Mouse (Mus musculus): ENCODE results near the gene Pnp2. TPM values are rescaled to one million over a fixed set of nuclear protein-coding genes. Genes with fewer than 3 reads are reported as not detected.
"Not testable (repeated sequence)": the region's sequence is repeated elsewhere in the genome, so short reads cannot be mapped to it uniquely, and the experiment has no call there.

Gene Pnp2
- polyA plus RNA-seq, 1 experiment from 2014 or later, result 0.57 TPM

DNA sequence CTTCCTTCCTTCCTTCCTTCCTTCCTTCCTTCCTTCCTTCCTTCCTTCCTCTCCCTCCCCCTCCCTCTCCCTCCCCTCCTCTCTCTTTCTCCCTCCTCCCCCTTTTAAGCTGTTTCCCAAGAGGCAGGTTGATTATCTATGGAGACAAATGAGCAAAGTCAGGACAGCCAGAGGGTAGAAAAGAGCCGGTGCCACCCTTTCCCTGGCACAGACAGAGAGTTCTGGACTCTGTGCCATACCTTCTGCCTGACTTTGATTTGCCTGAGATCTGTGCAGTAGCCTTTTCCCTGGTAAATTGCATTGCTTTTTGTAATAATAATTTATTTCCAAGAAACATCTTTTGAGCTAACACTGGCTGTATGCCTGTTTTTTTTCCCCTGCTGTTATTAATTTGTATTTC lies 13.2 kb downstream of the Pnp2 start:
- ATAC-seq (replicated peaks), result no peak
- WGBS, result 9% methylated on average over 1 of the region's 1 CpGs
- peaks cover 8% of the 10 kb centered on the region for H3K4me1 ChIP-seq
- no peak overlapping the region for H3K4me3 ChIP-seq
- H3K9ac ChIP-seq, result no peak overlapping the region
- H3K27ac ChIP-seq, result peak overlapping the region; percentile 72; the same call in 1 of the 2 replicates
- no peaks in the 10 kb centered on the region for H3K27me3 ChIP-seq (replicated peaks)
- H3K4me2 ChIP-seq, result no peak overlapping the region
- no peaks in the 10 kb centered on the region for H3K9me3 ChIP-seq
- no peaks in the 10 kb centered on the region for H3K36me3 ChIP-seq (replicated peaks)

DNA sequence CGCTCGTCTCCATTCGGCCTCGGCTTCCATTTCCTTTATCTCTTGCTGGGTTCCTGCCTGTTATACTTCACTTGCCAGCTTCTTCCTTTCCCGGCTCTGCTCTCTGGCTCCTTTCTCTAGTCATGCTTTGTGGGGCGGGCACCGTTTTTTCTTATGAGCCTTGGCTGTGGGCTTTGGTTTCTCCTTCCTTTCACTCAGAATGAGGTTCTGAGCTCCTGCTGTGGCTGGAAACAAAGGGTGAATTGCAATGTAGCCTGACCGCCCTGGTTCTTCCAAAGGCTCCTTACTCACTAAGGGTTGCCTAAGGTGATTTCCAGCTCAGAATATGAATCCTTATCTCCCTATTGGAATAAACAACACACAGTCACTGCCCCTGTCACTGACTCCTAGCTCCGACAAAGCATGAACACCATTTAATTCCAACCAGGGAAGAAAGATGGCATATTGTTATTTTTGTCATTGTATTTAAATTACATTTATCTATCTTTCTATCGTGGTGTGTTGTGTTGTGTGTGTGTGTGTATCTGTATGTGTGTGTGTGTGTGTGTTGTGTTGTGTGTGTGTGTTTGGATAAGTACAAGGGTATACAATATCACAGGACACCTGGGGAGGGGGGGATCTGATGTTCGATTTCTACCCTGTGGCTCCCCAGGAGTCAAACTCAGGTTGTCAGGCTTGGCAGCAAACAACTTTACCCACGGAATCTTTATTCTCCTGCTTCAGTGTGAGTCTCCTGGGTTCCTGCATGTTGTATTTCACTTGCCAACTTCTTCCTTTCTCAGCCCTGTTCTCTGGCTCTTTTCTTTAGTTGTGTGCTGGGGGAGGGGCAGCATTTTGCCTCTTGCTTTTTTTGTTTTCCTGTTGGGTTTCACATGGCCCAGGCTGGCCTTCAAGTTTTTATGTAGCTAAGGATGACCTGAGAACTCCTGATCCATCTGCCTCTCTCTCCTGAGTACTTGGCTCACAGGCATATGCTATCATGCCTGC lies 14.1 kb downstream of the Pnp2 start:
- no peak overlapping the region for H3K4me3 ChIP-seq
- no peaks in the 10 kb centered on the region for H3K36me3 ChIP-seq (replicated peaks)
- peak overlapping the region; percentile 31; the same call in 1 of the 2 replicates for H3K9ac ChIP-seq
- H3K27ac ChIP-seq, result peak overlapping the region; percentile 72
- no peaks in the 10 kb centered on the region for H3K9me3 ChIP-seq
- no peaks in the 10 kb centered on the region for H3K27me3 ChIP-seq (replicated peaks)
- ATAC-seq (replicated peaks), result peak; percentile 78
- 10% methylated on average over 12 of the region's 12 CpGs for WGBS
- H3K4me1 ChIP-seq, result peaks cover 8% of the 10 kb centered on the region
- H3K4me2 ChIP-seq, result no peak overlapping the region

DNA sequence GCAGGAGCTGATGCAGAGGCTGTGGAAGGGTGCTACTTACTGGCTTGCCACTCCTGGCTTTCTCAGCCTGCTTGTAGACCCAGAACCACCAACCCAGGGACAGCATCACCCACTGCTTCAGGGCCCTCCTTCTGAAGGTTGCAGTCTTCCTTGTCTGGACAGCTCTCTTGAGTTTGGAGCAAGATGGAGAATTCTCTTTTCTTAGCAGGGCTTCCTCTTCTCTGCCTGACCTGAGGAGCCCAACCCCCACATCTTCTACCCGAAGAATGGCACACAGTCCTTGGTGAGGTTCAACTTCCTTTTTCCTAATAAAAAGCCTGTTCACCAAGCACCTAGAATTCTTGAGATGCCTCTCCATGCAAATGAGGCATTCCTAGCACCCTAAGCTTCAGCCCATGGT lies 15.0 kb downstream of the Pnp2 start:
- H3K27ac ChIP-seq, result no peak overlapping the region
- 90% methylated on average over 1 of the region's 1 CpGs for WGBS
- H3K9me3 ChIP-seq, result no peaks in the 10 kb centered on the region
- H3K36me3 ChIP-seq (replicated peaks), result no peaks in the 10 kb centered on the region
- no peak overlapping the region for H3K9ac ChIP-seq
- no peak overlapping the region for H3K4me2 ChIP-seq
- ATAC-seq (replicated peaks), result no peak
- no peak overlapping the region for H3K4me3 ChIP-seq
- peaks cover 8% of the 10 kb centered on the region for H3K4me1 ChIP-seq
- no peaks in the 10 kb centered on the region for H3K27me3 ChIP-seq (replicated peaks)

DNA sequence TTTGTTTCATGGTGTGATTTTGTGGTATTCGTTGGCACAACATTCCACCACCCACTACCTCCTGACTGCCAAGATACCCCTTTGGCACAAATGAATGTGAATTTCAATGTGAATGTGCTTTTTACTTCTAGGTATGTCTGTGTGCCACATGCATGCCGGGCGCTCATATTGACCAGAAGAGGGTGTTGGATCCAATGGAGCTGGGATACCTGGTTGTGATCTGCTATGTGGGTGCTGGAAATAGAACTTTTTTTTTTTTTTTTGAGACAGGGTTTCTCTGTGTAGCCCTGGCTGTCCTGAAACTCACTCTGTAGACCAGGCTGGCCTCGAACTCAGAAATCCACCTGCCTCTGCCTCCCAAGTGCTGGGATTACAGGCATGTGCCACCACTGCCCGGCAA lies 17.3 kb downstream of the Pnp2 start:
- not testable (repeated sequence) for H3K9me3 ChIP-seq; ATAC-seq (replicated peaks); H3K27ac ChIP-seq; H3K9ac ChIP-seq; H3K4me2 ChIP-seq; H3K36me3 ChIP-seq (replicated peaks); H3K4me3 ChIP-seq; H3K4me1 ChIP-seq; H3K27me3 ChIP-seq (replicated peaks)
- WGBS, result 94% methylated on average over 5 of the region's 5 CpGs

DNA sequence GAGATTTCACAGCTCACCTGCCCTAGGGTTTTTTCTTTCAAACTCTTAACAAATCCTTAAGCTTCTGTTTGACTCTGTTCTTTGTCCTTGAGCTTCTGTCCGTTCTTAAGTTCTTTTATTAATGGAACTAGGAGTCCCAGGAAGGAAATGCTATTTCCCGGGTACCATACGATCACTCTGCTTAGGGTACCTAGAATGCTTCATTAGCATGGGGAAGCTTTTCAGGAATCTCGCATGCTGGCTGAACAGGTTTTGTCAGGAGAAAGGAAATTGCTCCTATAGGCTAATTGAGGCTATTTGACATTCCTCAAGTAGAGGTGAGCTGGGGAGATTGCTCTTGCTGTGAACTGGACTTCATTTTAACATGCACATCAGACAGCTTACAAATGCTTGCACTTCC lies 17.9 kb downstream of the Pnp2 start:
- no peak overlapping the region for H3K9ac ChIP-seq
- ATAC-seq (replicated peaks), result no peak
- 35% methylated on average over 4 of the region's 4 CpGs for WGBS
- no peaks in the 10 kb centered on the region for H3K9me3 ChIP-seq
- no peaks in the 10 kb centered on the region for H3K27me3 ChIP-seq (replicated peaks)
- H3K4me1 ChIP-seq, result peaks cover 8% of the 10 kb centered on the region
- H3K4me3 ChIP-seq, result no peak overlapping the region
- H3K36me3 ChIP-seq (replicated peaks), result no peaks in the 10 kb centered on the region
- H3K4me2 ChIP-seq, result no peak overlapping the region
- no peak overlapping the region for H3K27ac ChIP-seq

DNA sequence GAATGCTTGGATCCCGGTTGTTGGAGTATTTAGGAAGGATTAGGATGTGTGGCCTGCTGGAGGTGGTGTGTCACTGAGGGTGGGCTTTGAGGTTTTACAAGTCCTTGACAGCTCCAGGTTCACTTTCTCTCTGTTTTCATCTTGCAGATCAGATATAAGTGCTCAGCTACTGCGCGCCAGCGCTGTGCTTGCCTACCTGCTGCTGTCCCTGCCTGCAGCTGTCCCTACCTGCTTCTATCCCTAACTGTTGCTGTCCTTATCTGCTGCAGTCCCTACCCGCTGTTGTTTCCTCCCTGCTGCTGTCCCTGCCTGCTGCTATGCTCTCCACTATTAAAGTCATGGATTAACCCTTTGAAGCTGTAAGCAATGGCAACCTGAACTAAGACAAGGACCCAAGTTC lies 19.2 kb downstream of the Pnp2 start:
- no peaks in the 10 kb centered on the region for H3K9me3 ChIP-seq
- 0 out of 2 replicates have a peak, but pooled peaks cover under 1% of the 10 kb centered on the region for H3K4me1 ChIP-seq
- no peak overlapping the region for H3K4me3 ChIP-seq
- H3K27me3 ChIP-seq (replicated peaks), result no peaks in the 10 kb centered on the region
- H3K9ac ChIP-seq, result no peak overlapping the region
- no peak overlapping the region for H3K4me2 ChIP-seq
- 48% methylated on average over 5 of the region's 5 CpGs for WGBS
- H3K27ac ChIP-seq, result no peak overlapping the region
- no peak for ATAC-seq (replicated peaks)
- H3K36me3 ChIP-seq (replicated peaks), result no peaks in the 10 kb centered on the region

DNA sequence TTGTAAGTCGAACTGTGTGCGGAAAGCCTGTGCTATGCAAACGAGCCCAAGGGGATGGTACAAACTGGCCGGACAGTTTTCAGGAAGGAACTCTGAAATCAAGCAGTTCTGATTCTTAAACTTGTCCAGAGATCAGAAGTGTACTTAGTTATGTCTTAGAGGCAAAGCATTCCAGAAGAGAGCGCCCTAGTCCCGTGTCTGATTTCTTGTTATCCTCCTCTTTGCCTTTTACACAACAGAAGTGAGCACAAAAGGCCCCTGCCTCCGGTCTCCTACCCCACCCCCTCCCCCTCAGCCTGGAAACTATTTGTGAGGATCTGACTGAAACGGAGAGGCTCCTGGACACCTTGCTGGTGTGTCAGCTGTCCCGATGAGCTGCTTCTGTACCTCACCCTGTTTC lies 20.9 kb downstream of the Pnp2 start:
- Histone ChIP-seq H3K4me1 (no peaks in the 10 kb centered on the region), H3K9ac (no peak overlapping the region), H3K4me3 (no peak overlapping the region), H3K9me3 (no peaks in the 10 kb centered on the region), H3K27me3 (replicated peaks) (no peaks in the 10 kb centered on the region), H3K36me3 (replicated peaks) (no peaks in the 10 kb centered on the region), H3K27ac (no peak overlapping the region), H3K4me2 (peak overlapping the region; percentile 17; the same call in 1 of the 2 replicates)
- 8% methylated on average over 9 of the region's 9 CpGs for WGBS
- ATAC-seq (replicated peaks), result no peak

DNA sequence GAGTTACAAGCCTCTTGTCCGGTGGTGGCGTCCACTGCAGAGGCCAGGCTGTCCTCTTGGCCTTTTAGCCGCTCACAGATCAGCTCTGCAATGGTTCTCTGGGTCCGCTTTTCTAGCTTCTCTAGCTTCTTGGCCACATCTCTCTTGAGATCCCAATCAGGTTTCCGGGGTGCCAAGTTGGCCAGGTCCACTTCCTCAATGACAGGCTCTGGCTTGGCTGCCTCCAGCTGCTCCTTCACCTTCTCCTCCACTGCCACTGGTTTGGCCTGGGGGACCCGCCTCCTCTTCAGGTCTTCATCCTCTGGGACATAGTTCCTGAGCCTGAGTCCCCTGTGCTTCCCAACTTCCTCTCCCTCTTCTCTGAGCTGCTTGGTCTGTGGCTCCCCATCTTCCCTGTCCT lies 22.7 kb downstream of the Pnp2 start:
- not testable (repeated sequence) for H3K36me3 ChIP-seq (replicated peaks); H3K4me3 ChIP-seq; H3K9me3 ChIP-seq; H3K9ac ChIP-seq; ATAC-seq (replicated peaks); H3K4me2 ChIP-seq; H3K27ac ChIP-seq; H3K4me1 ChIP-seq; H3K27me3 ChIP-seq (replicated peaks)
- 88% methylated on average over 6 of the region's 6 CpGs for WGBS

DNA sequence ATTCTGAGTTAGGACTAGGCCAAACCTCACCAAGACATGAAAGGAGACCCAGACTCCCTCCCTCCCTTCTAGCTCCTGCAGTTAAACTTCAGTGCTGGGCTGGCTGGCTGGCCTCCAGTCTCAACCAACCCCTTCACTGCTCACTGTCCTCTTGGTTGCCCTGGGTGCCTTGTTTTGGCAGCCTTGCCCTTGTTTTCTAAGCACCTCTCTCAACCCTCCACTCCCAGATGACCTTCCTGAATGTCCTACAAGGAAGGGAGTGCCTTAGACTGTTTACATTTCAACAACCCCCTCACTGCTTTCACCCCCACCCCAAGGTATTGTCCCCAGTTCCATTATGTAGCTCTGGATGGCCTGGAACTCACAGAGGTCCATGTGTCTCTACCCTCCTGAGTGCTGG lies 23.8 kb downstream of the Pnp2 start:
- H3K4me3 ChIP-seq, result no peak overlapping the region
- no peaks in the 10 kb centered on the region for H3K9me3 ChIP-seq
- no peak overlapping the region for H3K27ac ChIP-seq
- no peak overlapping the region for H3K4me2 ChIP-seq
- no peaks in the 10 kb centered on the region for H3K4me1 ChIP-seq
- H3K27me3 ChIP-seq (replicated peaks), result no peaks in the 10 kb centered on the region
- no peak overlapping the region for H3K9ac ChIP-seq
- ATAC-seq (replicated peaks), result no peak
- no peaks in the 10 kb centered on the region for H3K36me3 ChIP-seq (replicated peaks)

DNA sequence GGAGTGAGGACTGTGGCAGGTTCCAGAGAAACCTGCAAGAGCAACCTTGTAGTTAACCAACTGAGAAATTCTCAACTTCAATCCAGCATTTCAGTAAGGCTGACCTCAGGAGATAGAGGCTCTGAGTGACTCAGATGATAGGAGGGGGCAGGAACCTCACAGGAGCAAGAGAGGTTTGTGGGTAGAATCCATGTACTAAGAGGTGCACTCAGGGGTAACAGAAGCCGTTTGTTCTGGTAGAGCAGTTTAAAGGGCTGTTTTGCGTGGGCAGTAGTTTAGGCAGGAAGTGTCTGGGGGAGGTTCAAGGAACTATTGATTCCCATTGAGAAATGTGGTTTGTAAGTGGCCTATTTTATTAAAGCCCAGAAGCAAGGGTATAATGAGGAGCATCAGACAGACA lies 25.4 kb downstream of the Pnp2 start:
- Histone ChIP-seq H3K4me2 (no peak overlapping the region), H3K4me3 (no peak overlapping the region), H3K9me3 (no peaks in the 10 kb centered on the region), H3K27ac (no peak overlapping the region), H3K4me1 (no peaks in the 10 kb centered on the region), H3K36me3 (replicated peaks) (no peaks in the 10 kb centered on the region), H3K27me3 (replicated peaks) (no peaks in the 10 kb centered on the region), H3K9ac (no peak overlapping the region)
- 41% methylated on average over 2 of the region's 2 CpGs for WGBS
- no peak for ATAC-seq (replicated peaks)

DNA sequence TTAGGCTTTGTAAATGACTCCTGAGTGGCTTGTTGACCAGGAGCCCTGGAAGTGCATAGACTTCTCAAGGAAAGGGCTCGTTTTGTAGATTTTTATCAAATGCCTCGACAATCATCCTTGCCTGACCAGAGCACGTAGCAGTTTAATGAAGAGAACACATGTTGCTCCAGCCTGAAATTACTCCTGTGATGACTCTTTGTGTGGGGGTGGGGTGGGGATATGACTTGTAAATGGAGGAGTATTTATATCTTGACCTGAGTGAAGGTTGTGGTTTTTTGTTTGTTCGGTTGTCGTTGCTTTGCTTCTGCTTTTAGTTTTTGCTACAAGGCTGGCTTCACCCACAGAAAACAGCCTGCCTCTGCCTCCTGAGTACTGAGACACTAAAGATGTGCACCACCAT lies 26.0 kb downstream of the Pnp2 start:
- no peak overlapping the region for H3K9ac ChIP-seq

DNA sequence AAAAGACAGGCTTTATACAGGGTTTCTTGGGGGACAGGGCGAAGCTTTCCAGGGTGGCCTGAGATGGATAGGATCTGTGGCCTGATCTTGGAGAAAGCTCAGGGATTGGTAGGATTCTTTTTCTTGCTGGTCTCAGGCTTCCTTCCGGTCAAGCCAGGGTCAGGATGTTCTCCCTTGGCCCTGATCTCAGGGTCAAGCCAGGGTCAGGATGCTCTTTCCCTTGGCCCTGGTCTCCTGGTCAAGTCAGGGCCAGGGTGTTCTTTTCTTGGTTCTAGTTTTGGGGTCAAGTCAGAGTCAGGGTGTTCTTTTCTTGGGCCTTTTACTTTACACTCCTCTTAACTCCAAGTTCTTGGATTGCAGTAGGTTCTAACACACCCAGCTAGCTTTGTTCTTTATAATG lies 31.9 kb downstream of the Pnp2 start:
- no peak overlapping the region for H3K4me3 ChIP-seq
- no peak overlapping the region for H3K4me2 ChIP-seq
- H3K4me1 ChIP-seq, result no peaks in the 10 kb centered on the region
- no peaks in the 10 kb centered on the region for H3K9me3 ChIP-seq
- no peaks in the 10 kb centered on the region for H3K27me3 ChIP-seq (replicated peaks)
- H3K27ac ChIP-seq, result no peak overlapping the region
- no peak for ATAC-seq (replicated peaks)
- no peaks in the 10 kb centered on the region for H3K36me3 ChIP-seq (replicated peaks)
- H3K9ac ChIP-seq, result no peak overlapping the region
- 95% methylated on average over 2 of the region's 2 CpGs for WGBS

More for the DNA sequence above, 26.0 kb downstream of the Pnp2 start:
- WGBS, result 86% methylated on average over 5 of the region's 5 CpGs
- no peak overlapping the region for H3K27ac ChIP-seq
- no peaks in the 10 kb centered on the region for H3K9me3 ChIP-seq
- ATAC-seq (replicated peaks), result no peak
- H3K4me1 ChIP-seq, result no peaks in the 10 kb centered on the region
- H3K4me3 ChIP-seq, result no peak overlapping the region
- no peak overlapping the region for H3K4me2 ChIP-seq
- no peaks in the 10 kb centered on the region for H3K36me3 ChIP-seq (replicated peaks)
- H3K27me3 ChIP-seq (replicated peaks), result no peaks in the 10 kb centered on the region

DNA sequence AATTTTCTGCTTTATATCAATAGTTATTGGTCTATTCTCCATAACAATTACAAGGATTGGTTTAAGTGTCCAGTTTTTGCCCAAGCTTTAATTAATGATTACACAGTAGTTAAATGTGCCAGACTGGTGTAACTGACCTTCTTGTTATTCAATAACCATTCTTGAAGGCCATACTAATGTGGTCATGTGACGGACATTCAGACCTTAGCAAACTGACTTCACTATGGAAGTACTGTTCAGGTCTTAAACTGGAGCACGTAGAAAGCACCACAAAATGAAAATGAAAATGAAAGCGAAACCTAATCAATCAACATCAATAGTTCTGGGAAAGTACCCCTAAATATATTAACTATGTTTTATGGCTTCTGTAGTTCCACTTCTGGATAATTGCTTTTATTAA lies 35.2 kb downstream of the Pnp2 start:
- Histone ChIP-seq H3K9ac (no peak overlapping the region), H3K27ac (no peak overlapping the region), H3K9me3 (no peaks in the 10 kb centered on the region), H3K27me3 (replicated peaks) (no peaks in the 10 kb centered on the region), H3K4me3 (no peak overlapping the region), H3K4me2 (no peak overlapping the region), H3K4me1 (no peaks in the 10 kb centered on the region), H3K36me3 (replicated peaks) (no peaks in the 10 kb centered on the region)
- no peak for ATAC-seq (replicated peaks)
- WGBS, result 88% methylated on average over 3 of the region's 3 CpGs
